Comparison of ENCODE assay signal across 9 mouse cellular contexts in the genomic region with DNA sequence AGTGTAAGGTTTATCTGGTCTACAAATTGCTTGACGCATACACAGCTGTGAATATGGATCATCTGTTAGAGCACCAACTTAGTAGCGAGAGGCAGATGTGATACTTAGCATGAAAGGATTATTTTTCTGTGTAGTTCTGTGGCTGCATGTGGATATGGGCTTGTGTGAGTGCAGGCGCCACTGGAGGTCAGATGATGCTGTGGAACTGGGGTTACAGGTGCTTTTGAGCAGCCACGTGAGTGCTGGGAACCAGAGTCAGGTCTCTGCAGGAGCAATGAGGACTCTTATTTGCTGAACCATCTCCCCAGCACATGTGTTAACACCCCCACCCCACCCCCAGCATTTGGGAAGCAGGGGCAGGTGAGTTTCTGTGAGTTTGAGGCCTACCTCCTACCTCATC. TPM values are rescaled to one million over a fixed set of nuclear protein-coding genes. Genes with fewer than 3 reads are reported as not detected.
A peak's percentile ranks its signal among the peaks of the same experiment; 100 is the strongest.
DNase-seq lines count a peak whose midpoint lies in the region; ATAC-seq lines count a peak whose summit lies in the region.
"Had no signal": no experiment of that assay in that cellular context is flagged by ENCODE, and none has a peak within 500 bp of the region (broad histone marks: within the 10 kb centered on the region; RNA-seq: fewer than 3 reads in every experiment).

No protein-coding gene starts in this region.

- 45% methylated on average over 4 of the region's 4 CpGs for WGBS in liver, embryonic 11.5 days
- 61% methylated on average over 4 of the region's 4 CpGs for WGBS in embryonic facial prominence, embryonic 11.5 days
- 51% methylated on average over 4 of the region's 4 CpGs for WGBS in intestine, embryonic 16.5 days
- 62% methylated on average over 4 of the region's 4 CpGs for WGBS in neural tube, embryonic 14.5 days

- H3K4me1 ChIP-seq in liver, embryonic 11.5 days (replicated peaks; ENCODE audit: control insufficient read depth, insufficient read depth, low read length) = peaks cover 12% of the 10 kb centered on the region
- peaks cover 3% of the 10 kb centered on the region; the same call in 1 of the 2 replicates for H3K4me1 ChIP-seq in embryonic facial prominence, embryonic 11.5 days (ENCODE audit: control insufficient read depth, insufficient read depth, low read length)
- peaks cover 9% of the 10 kb centered on the region for H3K4me1 ChIP-seq in intestine, embryonic 16.5 days (ENCODE audit: control insufficient read depth, insufficient read depth, low read length)
- H3K4me1 ChIP-seq in neural tube, embryonic 14.5 days (ENCODE audit: control insufficient read depth, insufficient read depth, low read length) = peaks cover 7% of the 10 kb centered on the region; the same call in 1 of the 2 replicates

- peak overlapping the region; percentile 87 for H3K9ac ChIP-seq in liver, embryonic 11.5 days (ENCODE audit: low read depth, low read length)
- peak overlapping the region; percentile 79 for H3K9ac ChIP-seq in embryonic facial prominence, embryonic 11.5 days (replicated peaks; ENCODE audit: low read length)
- H3K9ac ChIP-seq in intestine, embryonic 16.5 days (ENCODE audit: low read depth, low read length) = peak overlapping the region; percentile 79
- no peak overlapping the region for H3K9ac ChIP-seq in neural tube, embryonic 14.5 days (replicated peaks; ENCODE audit: low read depth, low read length)

- ATAC-seq in liver, embryonic 11.5 days (replicated peaks; ENCODE audit: low FRiP score) = no peak
- ATAC-seq in embryonic facial prominence, embryonic 11.5 days (replicated peaks; ENCODE audit: insufficient number of reproducible peaks, low FRiP score, low TSS enrichment, low read depth) = no peak
- ATAC-seq in intestine, embryonic 16.5 days = no peak
- no peak for ATAC-seq in neural tube, embryonic 14.5 days (ENCODE audit: low read depth)

- peak overlapping the region; percentile 71 for H3K4me2 ChIP-seq in liver, embryonic 11.5 days
- H3K4me2 ChIP-seq in embryonic facial prominence, embryonic 11.5 days (ENCODE audit: low read depth, low read length) = peak overlapping the region; percentile 72
- H3K4me2 ChIP-seq in intestine, embryonic 16.5 days (ENCODE audit: low read depth, low read length) = peak overlapping the region; percentile 73
- H3K4me2 ChIP-seq in neural tube, embryonic 14.5 days (ENCODE audit: low read depth, low read length) = peak overlapping the region; percentile 71

- H3K4me3 ChIP-seq in liver, embryonic 11.5 days (ENCODE audit: low read depth, low read length) = peak overlapping the region; percentile 82
- H3K4me3 ChIP-seq in embryonic facial prominence, embryonic 11.5 days (ENCODE audit: low read depth, low read length) = peak overlapping the region; percentile 89
- H3K4me3 ChIP-seq in intestine, embryonic 16.5 days (ENCODE audit: low read length) = peak overlapping the region; percentile 72
- peak overlapping the region; percentile 78 for H3K4me3 ChIP-seq in neural tube, embryonic 14.5 days (ENCODE audit: low read depth, low read length)

- H3K36me3 ChIP-seq in liver, embryonic 11.5 days (ENCODE audit: control insufficient read depth, insufficient read depth, low read length) = peaks cover 21% of the 10 kb centered on the region
- H3K36me3 ChIP-seq in embryonic facial prominence, embryonic 11.5 days (replicated peaks; ENCODE audit: control insufficient read depth, insufficient read depth, low read depth, low read length) = peaks cover 7% of the 10 kb centered on the region
- peaks cover 16% of the 10 kb centered on the region for H3K36me3 ChIP-seq in intestine, embryonic 16.5 days (ENCODE audit: control insufficient read depth, insufficient read depth, low read length)
- H3K36me3 ChIP-seq in neural tube, embryonic 14.5 days (ENCODE audit: control insufficient read depth, insufficient read depth, low read length) = peaks cover 4% of the 10 kb centered on the region; the same call in 1 of the 2 replicates

- H3K27me3 ChIP-seq in liver, embryonic 11.5 days (replicated peaks; ENCODE audit: control insufficient read depth, insufficient read depth, low read length) = no peaks in the 10 kb centered on the region
- no peaks in the 10 kb centered on the region for H3K27me3 ChIP-seq in embryonic facial prominence, embryonic 11.5 days (ENCODE audit: control insufficient read depth, insufficient read depth, low read length)
- H3K27me3 ChIP-seq in intestine, embryonic 16.5 days (replicated peaks; ENCODE audit: control insufficient read depth, insufficient read depth, low read length) = no peaks in the 10 kb centered on the region
- H3K27me3 ChIP-seq in neural tube, embryonic 14.5 days (ENCODE audit: control insufficient read depth, insufficient read depth, low read length) = no peaks in the 10 kb centered on the region

- H3K27ac ChIP-seq in liver, embryonic 11.5 days (ENCODE audit: low read depth, low read length) = no peak overlapping the region
- no peak overlapping the region for H3K27ac ChIP-seq in embryonic facial prominence, embryonic 11.5 days (replicated peaks; ENCODE audit: low read depth, low read length)
- no peak overlapping the region for H3K27ac ChIP-seq in intestine, embryonic 16.5 days (ENCODE audit: low read length)
- H3K27ac ChIP-seq in neural tube, embryonic 14.5 days (ENCODE audit: low read depth, low read length) = no peak overlapping the region

- H3K9me3 ChIP-seq in liver, embryonic 11.5 days (ENCODE audit: control insufficient read depth, low read length) = no peaks in the 10 kb centered on the region
- H3K9me3 ChIP-seq in embryonic facial prominence, embryonic 11.5 days (replicated peaks; ENCODE audit: control insufficient read depth, low read length) = no peaks in the 10 kb centered on the region
- H3K9me3 ChIP-seq in intestine, embryonic 16.5 days (ENCODE audit: control insufficient read depth, low read length) = no peaks in the 10 kb centered on the region
- no peaks in the 10 kb centered on the region for H3K9me3 ChIP-seq in neural tube, embryonic 14.5 days (ENCODE audit: control insufficient read depth, low read length)

- no peak for DNase-seq in liver, embryonic 11.5 days (ENCODE audit: low spot score)
- DNase-seq in liver = no peak
- no peak for DNase-seq in embryonic facial prominence, embryonic 11.5 days (ENCODE audit: low spot score)
- no peak for DNase-seq in urinary bladder, postnatal 10 days (ENCODE audit: low spot score)
- DNase-seq in urinary bladder, postnatal 14 days (ENCODE audit: low spot score) = no peak
- no peak for DNase-seq in embryo, embryonic 10 days (ENCODE audit: low spot score)
- DNase-seq: right cerebral cortex, postnatal 4 days had no signal

RNA-seq across cellular contexts. Expression of a gene that starts 1.1 kb away (rescaled TPM):
- 256 and 262 TPM in 2 replicates for polyA plus RNA-seq in liver, embryonic 11.5 days (2014; fragmentation: Nextera tagmentation; extraction: Ambion mirVana)
- polyA plus RNA-seq in embryonic facial prominence, embryonic 11.5 days (2014; fragmentation: Nextera tagmentation; extraction: Ambion mirVana) = 163 and 168 TPM in 2 replicates
- polyA plus RNA-seq in intestine, embryonic 16.5 days (2015; fragmentation: Nextera tagmentation; extraction: Ambion mirVana) = 143 and 166 TPM in 2 replicates
- 90.2 and 114 TPM in 2 replicates for polyA plus RNA-seq in neural tube, embryonic 14.5 days (2014; fragmentation: Nextera tagmentation; extraction: Ambion mirVana)

RNA-seq across cellular contexts. Expression of a gene that starts 28.1 kb away (rescaled TPM):
- polyA plus RNA-seq in liver, embryonic 11.5 days (2014; fragmentation: Nextera tagmentation; extraction: Ambion mirVana) = 28.5 and 28.8 TPM in 2 replicates
- 16.4 and 22.1 TPM in 2 replicates for polyA plus RNA-seq in embryonic facial prominence, embryonic 11.5 days (2014; fragmentation: Nextera tagmentation; extraction: Ambion mirVana)
- 30.9 and 33.9 TPM in 2 replicates for polyA plus RNA-seq in intestine, embryonic 16.5 days (2015; fragmentation: Nextera tagmentation; extraction: Ambion mirVana)
- polyA plus RNA-seq in neural tube, embryonic 14.5 days (2014; fragmentation: Nextera tagmentation; extraction: Ambion mirVana) = 57.9 and 59.2 TPM in 2 replicates
